Mouse (Mus musculus): ENCODE measurements around the gene Gm7075. TPM values are rescaled to one million over a fixed set of nuclear protein-coding genes. Genes with fewer than 3 reads are reported as not detected.
A peak's percentile ranks its signal among the peaks of the same experiment; 100 is the strongest.

Gm7075 gene
- polyA plus RNA-seq, 1 experiment: not detected

- Histone ChIP-seq H3K9ac (ENCODE audit: low read depth, poor library complexity, severe bottlenecking) (peak overlapping the region; percentile 81), H3K4me3 (ENCODE audit: low read depth, low read length) (peak overlapping the region; percentile 84), H3K27me3 (ENCODE audit: control insufficient read depth, insufficient read depth, low read length, poor library complexity, severe bottlenecking) (no peaks in the 10 kb centered on the region), H3K36me3 (ENCODE audit: control insufficient read depth, insufficient read depth, low read length, poor library complexity, severe bottlenecking) (no peaks in the 10 kb centered on the region), H3K27ac (ENCODE audit: insufficient read depth, low read length) (no peak overlapping the region), H3K4me1 (ENCODE audit: control insufficient read depth, insufficient read depth, low read length) (no peaks in the 10 kb centered on the region), H3K9me3 (replicated peaks; ENCODE audit: control insufficient read depth, insufficient read depth, low read length, poor library complexity, severe bottlenecking) (no peaks in the 10 kb centered on the region)
- no peak for TF ChIP-seq CTCF (IDR thresholded peaks at IDR 0.05; ENCODE audit: low read depth, low read length)
- 0 out of 2 replicates have a peak, but pooled peaks have one; percentile 66 for TF ChIP-seq EP300 (IDR thresholded peaks at IDR 0.05; ENCODE audit: insufficient read depth, low read depth, low read length)
Measured at GRCm38 (mm10) chr10:63429380-63429779, 7.8 kb upstream of the Gm7075 start.

- Histone ChIP-seq H3K4me1 (ENCODE audit: control insufficient read depth, insufficient read depth, low read length) (no peaks in the 10 kb centered on the region), H3K27ac (ENCODE audit: insufficient read depth, low read length) (no peak overlapping the region), H3K9ac (ENCODE audit: low read depth, poor library complexity, severe bottlenecking) (peak overlapping the region; percentile 72), H3K27me3 (ENCODE audit: control insufficient read depth, insufficient read depth, low read length, poor library complexity, severe bottlenecking) (no peaks in the 10 kb centered on the region), H3K36me3 (ENCODE audit: control insufficient read depth, insufficient read depth, low read length, poor library complexity, severe bottlenecking) (no peaks in the 10 kb centered on the region), H3K4me3 (ENCODE audit: low read depth, low read length) (peak overlapping the region; percentile 57), H3K9me3 (replicated peaks; ENCODE audit: control insufficient read depth, insufficient read depth, low read length, poor library complexity, severe bottlenecking) (no peaks in the 10 kb centered on the region)
- TF ChIP-seq EP300 (IDR thresholded peaks at IDR 0.05; ENCODE audit: insufficient read depth, low read depth, low read length): no peak
- no peak for TF ChIP-seq POLR2A (IDR thresholded peaks at IDR 0.05; ENCODE audit: insufficient read depth, low read length)
- no peak for TF ChIP-seq CTCF (IDR thresholded peaks at IDR 0.05; ENCODE audit: low read depth, low read length)
Measured at GRCm38 (mm10) chr10:63429023-63429340, 7.4 kb upstream of the Gm7075 start.

- Histone ChIP-seq H3K9ac (ENCODE audit: low read depth, poor library complexity, severe bottlenecking) (peak overlapping the region; percentile 72), H3K9me3 (replicated peaks; ENCODE audit: control insufficient read depth, insufficient read depth, low read length, poor library complexity, severe bottlenecking) (no peaks in the 10 kb centered on the region), H3K4me1 (ENCODE audit: control insufficient read depth, insufficient read depth, low read length) (no peaks in the 10 kb centered on the region), H3K27ac (ENCODE audit: insufficient read depth, low read length) (no peak overlapping the region), H3K36me3 (ENCODE audit: control insufficient read depth, insufficient read depth, low read length, poor library complexity, severe bottlenecking) (no peaks in the 10 kb centered on the region), H3K4me3 (ENCODE audit: low read depth, low read length) (peak overlapping the region; percentile 57), H3K27me3 (ENCODE audit: control insufficient read depth, insufficient read depth, low read length, poor library complexity, severe bottlenecking) (no peaks in the 10 kb centered on the region)
- TF ChIP-seq EP300 (IDR thresholded peaks at IDR 0.05; ENCODE audit: insufficient read depth, low read depth, low read length) (no peak), CTCF (IDR thresholded peaks at IDR 0.05; ENCODE audit: low read depth, low read length) (no peak), POLR2A (IDR thresholded peaks at IDR 0.05; ENCODE audit: insufficient read depth, low read length) (no peak)
Measured at GRCm38 (mm10) chr10:63428243-63429022, 6.8 kb upstream of the Gm7075 start.

- H3K4me3 ChIP-seq (ENCODE audit: low read depth, low read length): no peak overlapping the region
- TF ChIP-seq POLR2A (IDR thresholded peaks at IDR 0.05; ENCODE audit: insufficient read depth, low read length) (no peak), EP300 (IDR thresholded peaks at IDR 0.05; ENCODE audit: insufficient read depth, low read depth, low read length) (no peak), CTCF (IDR thresholded peaks at IDR 0.05; ENCODE audit: low read depth, low read length) (no peak)
Measured at GRCm38 (mm10) chr10:63427146-63427545, 5.6 kb upstream of the Gm7075 start.

GRCm38 (mm10) chr10:63424475-63424814 lies 2.9 kb upstream of the Gm7075 start:
- H3K27me3 ChIP-seq (ENCODE audit: control insufficient read depth, insufficient read depth, low read length, poor library complexity, severe bottlenecking): no peaks in the 10 kb centered on the region
- H3K4me3 ChIP-seq (ENCODE audit: low read depth, low read length): no peak overlapping the region
- H3K4me1 ChIP-seq (ENCODE audit: control insufficient read depth, insufficient read depth, low read length): no peaks in the 10 kb centered on the region
- TF ChIP-seq POLR2A (IDR thresholded peaks at IDR 0.05; ENCODE audit: insufficient read depth, low read length) (no peak), CTCF (IDR thresholded peaks at IDR 0.05; ENCODE audit: low read depth, low read length) (peak; percentile 40), EP300 (IDR thresholded peaks at IDR 0.05; ENCODE audit: insufficient read depth, low read depth, low read length) (no peak)
- no peaks in the 10 kb centered on the region for H3K36me3 ChIP-seq (ENCODE audit: control insufficient read depth, insufficient read depth, low read length, poor library complexity, severe bottlenecking)
- H3K27ac ChIP-seq (ENCODE audit: insufficient read depth, low read length): no peak overlapping the region
- H3K9ac ChIP-seq (ENCODE audit: low read depth, poor library complexity, severe bottlenecking): no peak overlapping the region
- H3K9me3 ChIP-seq (replicated peaks; ENCODE audit: control insufficient read depth, insufficient read depth, low read length, poor library complexity, severe bottlenecking): no peaks in the 10 kb centered on the region

More at GRCm38 (mm10) chr10:63427146-63427545, 5.6 kb upstream of the Gm7075 start:
- Histone ChIP-seq H3K9ac (ENCODE audit: low read depth, poor library complexity, severe bottlenecking) (no peak overlapping the region), H3K36me3 (ENCODE audit: control insufficient read depth, insufficient read depth, low read length, poor library complexity, severe bottlenecking) (no peaks in the 10 kb centered on the region), H3K27me3 (ENCODE audit: control insufficient read depth, insufficient read depth, low read length, poor library complexity, severe bottlenecking) (no peaks in the 10 kb centered on the region), H3K9me3 (replicated peaks; ENCODE audit: control insufficient read depth, insufficient read depth, low read length, poor library complexity, severe bottlenecking) (no peaks in the 10 kb centered on the region), H3K4me1 (ENCODE audit: control insufficient read depth, insufficient read depth, low read length) (no peaks in the 10 kb centered on the region), H3K27ac (ENCODE audit: insufficient read depth, low read length) (no peak overlapping the region)

GRCm38 (mm10) chr10:63423591-63424474 lies 2.2 kb upstream of the Gm7075 start:
- TF ChIP-seq POLR2A (IDR thresholded peaks at IDR 0.05; ENCODE audit: insufficient read depth, low read length) (no peak), EP300 (IDR thresholded peaks at IDR 0.05; ENCODE audit: insufficient read depth, low read depth, low read length) (no peak)
- Histone ChIP-seq H3K27ac (ENCODE audit: insufficient read depth, low read length) (no peak overlapping the region), H3K9ac (ENCODE audit: low read depth, poor library complexity, severe bottlenecking) (no peak overlapping the region), H3K4me3 (ENCODE audit: low read depth, low read length) (no peak overlapping the region), H3K27me3 (ENCODE audit: control insufficient read depth, insufficient read depth, low read length, poor library complexity, severe bottlenecking) (no peaks in the 10 kb centered on the region), H3K9me3 (replicated peaks; ENCODE audit: control insufficient read depth, insufficient read depth, low read length, poor library complexity, severe bottlenecking) (no peaks in the 10 kb centered on the region), H3K4me1 (ENCODE audit: control insufficient read depth, insufficient read depth, low read length) (no peaks in the 10 kb centered on the region), H3K36me3 (ENCODE audit: control insufficient read depth, insufficient read depth, low read length, poor library complexity, severe bottlenecking) (no peaks in the 10 kb centered on the region)
